Mouse (Mus musculus): Measurements from ENCODE around the gene Tshz2. TPM values are rescaled to one million over a fixed set of nuclear protein-coding genes. Genes with fewer than 3 reads are reported as not detected.

Tshz2 gene
- polyA plus RNA-seq, 1 experiment from 2014 or later = 14.8 TPM

GRCm38 (mm10) chr2:169787381-169787780 lies 154.6 kb downstream of the Tshz2 start:
- no peak overlapping the region for H3K27ac ChIP-seq (ENCODE audit: low read depth, low read length)
- peaks cover 47% of the 10 kb centered on the region for H3K4me1 ChIP-seq (ENCODE audit: control insufficient read depth, insufficient read depth, low read length)
- 53% methylated on average over 5 of the region's 5 CpGs for WGBS

GRCm38 (mm10) chr2:169787906-169788305 lies 155.1 kb downstream of the Tshz2 start:
- no peaks in the 10 kb centered on the region for H3K27me3 ChIP-seq (ENCODE audit: control insufficient read depth, insufficient read depth, low read length)
- H3K4me2 ChIP-seq (replicated peaks; ENCODE audit: low read depth, low read length) = no peak overlapping the region
- no peak overlapping the region for H3K27ac ChIP-seq (ENCODE audit: low read depth, low read length)
- no peak for ATAC-seq (ENCODE audit: low FRiP score, low TSS enrichment)
- H3K9me3 ChIP-seq (ENCODE audit: control insufficient read depth, low read length) = no peaks in the 10 kb centered on the region
- H3K9ac ChIP-seq (ENCODE audit: low read depth, low read length) = no peak overlapping the region
- no peak overlapping the region for H3K4me3 ChIP-seq (ENCODE audit: low read length)
- peaks cover 49% of the 10 kb centered on the region for H3K4me1 ChIP-seq (ENCODE audit: control insufficient read depth, insufficient read depth, low read length)
- whole genome bisulfite sequencing = 32% methylated on average over 11 of the region's 11 CpGs
- H3K36me3 ChIP-seq (ENCODE audit: control insufficient read depth, insufficient read depth, low read length) = no peaks in the 10 kb centered on the region

More at GRCm38 (mm10) chr2:169787381-169787780, 154.6 kb downstream of the Tshz2 start:
- Histone ChIP-seq H3K4me3 (ENCODE audit: low read length) (no peak overlapping the region), H3K9me3 (ENCODE audit: control insufficient read depth, low read length) (no peaks in the 10 kb centered on the region), H3K9ac (ENCODE audit: low read depth, low read length) (no peak overlapping the region), H3K36me3 (ENCODE audit: control insufficient read depth, insufficient read depth, low read length) (no peaks in the 10 kb centered on the region), H3K4me2 (replicated peaks; ENCODE audit: low read depth, low read length) (no peak overlapping the region), H3K27me3 (ENCODE audit: control insufficient read depth, insufficient read depth, low read length) (no peaks in the 10 kb centered on the region)
- ATAC-seq (ENCODE audit: low FRiP score, low TSS enrichment) = no peak

GRCm38 (mm10) chr2:169790439-169791131 lies 157.8 kb downstream of the Tshz2 start:
- Histone ChIP-seq H3K36me3 (ENCODE audit: control insufficient read depth, insufficient read depth, low read length) (no peaks in the 10 kb centered on the region; the same call in 1 of the 2 replicates), H3K9me3 (ENCODE audit: control insufficient read depth, low read length) (no peaks in the 10 kb centered on the region), H3K27me3 (ENCODE audit: control insufficient read depth, insufficient read depth, low read length) (no peaks in the 10 kb centered on the region), H3K4me1 (ENCODE audit: control insufficient read depth, insufficient read depth, low read length) (peaks cover 49% of the 10 kb centered on the region), H3K4me3 (ENCODE audit: low read length) (peak overlapping the region; percentile 23; the same call in 1 of the 2 replicates), H3K9ac (ENCODE audit: low read depth, low read length) (peak overlapping the region; percentile 28; the same call in 1 of the 2 replicates), H3K27ac (ENCODE audit: low read depth, low read length) (peak overlapping the region; percentile 82), H3K4me2 (replicated peaks; ENCODE audit: low read depth, low read length) (peak overlapping the region; percentile 46)
- ATAC-seq (ENCODE audit: low FRiP score, low TSS enrichment) = peak; percentile 93
- WGBS = under 1% methylated on average over 12 of the region's 12 CpGs

GRCm38 (mm10) chr2:169792706-169793105 lies 159.9 kb downstream of the Tshz2 start:
- peak overlapping the region; percentile 47; the same call in 1 of the 2 replicates for H3K27ac ChIP-seq (ENCODE audit: low read depth, low read length)
- H3K9ac ChIP-seq (ENCODE audit: low read depth, low read length) = peak overlapping the region; percentile 1; the same call in 1 of the 2 replicates
- no peak overlapping the region for H3K4me3 ChIP-seq (ENCODE audit: low read length)
- no peak overlapping the region for H3K4me2 ChIP-seq (replicated peaks; ENCODE audit: low read depth, low read length)
- 31% methylated on average over 3 of the region's 3 CpGs for WGBS
- ATAC-seq (ENCODE audit: low FRiP score, low TSS enrichment) = no peak
- H3K4me1 ChIP-seq (ENCODE audit: control insufficient read depth, insufficient read depth, low read length) = peaks cover 39% of the 10 kb centered on the region
- H3K9me3 ChIP-seq (ENCODE audit: control insufficient read depth, low read length) = no peaks in the 10 kb centered on the region
- no peaks in the 10 kb centered on the region; the same call in 1 of the 2 replicates for H3K36me3 ChIP-seq (ENCODE audit: control insufficient read depth, insufficient read depth, low read length)
- H3K27me3 ChIP-seq (ENCODE audit: control insufficient read depth, insufficient read depth, low read length) = no peaks in the 10 kb centered on the region

GRCm38 (mm10) chr2:169802241-169802640 lies 169.4 kb downstream of the Tshz2 start:
- no peak for ATAC-seq (ENCODE audit: low FRiP score, low TSS enrichment)
- Histone ChIP-seq H3K36me3 (ENCODE audit: control insufficient read depth, insufficient read depth, low read length) (no peaks in the 10 kb centered on the region), H3K4me1 (ENCODE audit: control insufficient read depth, insufficient read depth, low read length) (no peaks in the 10 kb centered on the region), H3K27me3 (ENCODE audit: control insufficient read depth, insufficient read depth, low read length) (no peaks in the 10 kb centered on the region), H3K9me3 (ENCODE audit: control insufficient read depth, low read length) (no peaks in the 10 kb centered on the region), H3K4me2 (replicated peaks; ENCODE audit: low read depth, low read length) (no peak overlapping the region), H3K27ac (ENCODE audit: low read depth, low read length) (no peak overlapping the region), H3K9ac (ENCODE audit: low read depth, low read length) (no peak overlapping the region), H3K4me3 (ENCODE audit: low read length) (no peak overlapping the region)
- WGBS = 92% methylated on average over 6 of the region's 6 CpGs

GRCm38 (mm10) chr2:169804380-169804779 lies 171.6 kb downstream of the Tshz2 start:
- Histone ChIP-seq H3K9ac (ENCODE audit: low read depth, low read length) (no peak overlapping the region), H3K36me3 (ENCODE audit: control insufficient read depth, insufficient read depth, low read length) (no peaks in the 10 kb centered on the region), H3K27me3 (ENCODE audit: control insufficient read depth, insufficient read depth, low read length) (no peaks in the 10 kb centered on the region), H3K9me3 (ENCODE audit: control insufficient read depth, low read length) (no peaks in the 10 kb centered on the region), H3K4me1 (ENCODE audit: control insufficient read depth, insufficient read depth, low read length) (no peaks in the 10 kb centered on the region), H3K27ac (ENCODE audit: low read depth, low read length) (no peak overlapping the region), H3K4me2 (replicated peaks; ENCODE audit: low read depth, low read length) (no peak overlapping the region), H3K4me3 (ENCODE audit: low read length) (no peak overlapping the region)
- 35% methylated on average over 5 of the region's 5 CpGs for WGBS
- ATAC-seq (ENCODE audit: low FRiP score, low TSS enrichment) = peak; percentile 83

GRCm38 (mm10) chr2:169805545-169805944 lies 172.7 kb downstream of the Tshz2 start:
- H3K4me1 ChIP-seq (ENCODE audit: control insufficient read depth, insufficient read depth, low read length) = no peaks in the 10 kb centered on the region
- no peak overlapping the region for H3K9ac ChIP-seq (ENCODE audit: low read depth, low read length)
- 73% methylated on average over 12 of the region's 12 CpGs for WGBS
- H3K9me3 ChIP-seq (ENCODE audit: control insufficient read depth, low read length) = no peaks in the 10 kb centered on the region
- no peak for ATAC-seq (ENCODE audit: low FRiP score, low TSS enrichment)
- no peak overlapping the region for H3K4me2 ChIP-seq (replicated peaks; ENCODE audit: low read depth, low read length)
- H3K36me3 ChIP-seq (ENCODE audit: control insufficient read depth, insufficient read depth, low read length) = no peaks in the 10 kb centered on the region
- H3K27me3 ChIP-seq (ENCODE audit: control insufficient read depth, insufficient read depth, low read length) = no peaks in the 10 kb centered on the region
- no peak overlapping the region for H3K27ac ChIP-seq (ENCODE audit: low read depth, low read length)
- H3K4me3 ChIP-seq (ENCODE audit: low read length) = no peak overlapping the region

GRCm38 (mm10) chr2:169811589-169811988 lies 178.8 kb downstream of the Tshz2 start:
- ATAC-seq (ENCODE audit: low FRiP score, low TSS enrichment) = no peak
- no peaks in the 10 kb centered on the region for H3K4me1 ChIP-seq (ENCODE audit: control insufficient read depth, insufficient read depth, low read length)
- H3K9me3 ChIP-seq (ENCODE audit: control insufficient read depth, low read length) = no peaks in the 10 kb centered on the region
- no peak overlapping the region for H3K9ac ChIP-seq (ENCODE audit: low read depth, low read length)
- 63% methylated on average over 5 of the region's 5 CpGs for WGBS
- no peak overlapping the region for H3K4me3 ChIP-seq (ENCODE audit: low read length)
- no peaks in the 10 kb centered on the region for H3K27me3 ChIP-seq (ENCODE audit: control insufficient read depth, insufficient read depth, low read length)
- H3K4me2 ChIP-seq (replicated peaks; ENCODE audit: low read depth, low read length) = no peak overlapping the region
- H3K27ac ChIP-seq (ENCODE audit: low read depth, low read length) = no peak overlapping the region
- H3K36me3 ChIP-seq (ENCODE audit: control insufficient read depth, insufficient read depth, low read length) = no peaks in the 10 kb centered on the region

- no peak overlapping the region for H3K9ac ChIP-seq (ENCODE audit: low read depth, low read length)
- ATAC-seq (ENCODE audit: low FRiP score, low TSS enrichment) = no peak
- H3K4me3 ChIP-seq (ENCODE audit: low read length) = no peak overlapping the region
- no peaks in the 10 kb centered on the region for H3K27me3 ChIP-seq (ENCODE audit: control insufficient read depth, insufficient read depth, low read length)
- H3K27ac ChIP-seq (ENCODE audit: low read depth, low read length) = no peak overlapping the region
- WGBS = 92% methylated on average over 8 of the region's 8 CpGs
- no peaks in the 10 kb centered on the region for H3K36me3 ChIP-seq (ENCODE audit: control insufficient read depth, insufficient read depth, low read length)
- H3K9me3 ChIP-seq (ENCODE audit: control insufficient read depth, low read length) = no peaks in the 10 kb centered on the region
- H3K4me2 ChIP-seq (replicated peaks; ENCODE audit: low read depth, low read length) = no peak overlapping the region
- no peaks in the 10 kb centered on the region for H3K4me1 ChIP-seq (ENCODE audit: control insufficient read depth, insufficient read depth, low read length)
Observed at GRCm38 (mm10) chr2:169812055-169812454, 179.2 kb downstream of the Tshz2 start.

All from kidney, embryonic 14.5 days (tissue).